Mouse (Mus musculus) frontal cortex, adult 2 months (tissue): ENCODE measurements around the gene Egfl8. TPM values are rescaled to one million over a fixed set of nuclear protein-coding genes. Genes with fewer than 3 reads are reported as not detected.

Experiments
- DNase-seq, 2 experiments: peaks; one replicate each; pipeline ENCODE4 v3.0.0; 2022; ENCODE audit warnings: low spot score in 1 of 2; ENCODE audit errors: extremely low spot score in 1 of 2
- polyA plus RNA-seq: library from polyadenylated mRNA; depleted of rRNA; stranded (reverse); fragments of >200 nt; gene quantifications from 2 replicates; pipeline ENCODE4 v1.2.3, GENCODE M21; 2012

Gene Egfl8
- polyA plus RNA-seq, 1 experiment, result 9.7 TPM

GRCm38 (mm10) chr17:34649106-34649864 lies 33.5 kb upstream of the Egfl8 start:
- DNase-seq, result no peak

- no peak for DNase-seq
Observed at GRCm38 (mm10) chr17:34648141-34648890, 32.5 kb upstream of the Egfl8 start.

DNA sequence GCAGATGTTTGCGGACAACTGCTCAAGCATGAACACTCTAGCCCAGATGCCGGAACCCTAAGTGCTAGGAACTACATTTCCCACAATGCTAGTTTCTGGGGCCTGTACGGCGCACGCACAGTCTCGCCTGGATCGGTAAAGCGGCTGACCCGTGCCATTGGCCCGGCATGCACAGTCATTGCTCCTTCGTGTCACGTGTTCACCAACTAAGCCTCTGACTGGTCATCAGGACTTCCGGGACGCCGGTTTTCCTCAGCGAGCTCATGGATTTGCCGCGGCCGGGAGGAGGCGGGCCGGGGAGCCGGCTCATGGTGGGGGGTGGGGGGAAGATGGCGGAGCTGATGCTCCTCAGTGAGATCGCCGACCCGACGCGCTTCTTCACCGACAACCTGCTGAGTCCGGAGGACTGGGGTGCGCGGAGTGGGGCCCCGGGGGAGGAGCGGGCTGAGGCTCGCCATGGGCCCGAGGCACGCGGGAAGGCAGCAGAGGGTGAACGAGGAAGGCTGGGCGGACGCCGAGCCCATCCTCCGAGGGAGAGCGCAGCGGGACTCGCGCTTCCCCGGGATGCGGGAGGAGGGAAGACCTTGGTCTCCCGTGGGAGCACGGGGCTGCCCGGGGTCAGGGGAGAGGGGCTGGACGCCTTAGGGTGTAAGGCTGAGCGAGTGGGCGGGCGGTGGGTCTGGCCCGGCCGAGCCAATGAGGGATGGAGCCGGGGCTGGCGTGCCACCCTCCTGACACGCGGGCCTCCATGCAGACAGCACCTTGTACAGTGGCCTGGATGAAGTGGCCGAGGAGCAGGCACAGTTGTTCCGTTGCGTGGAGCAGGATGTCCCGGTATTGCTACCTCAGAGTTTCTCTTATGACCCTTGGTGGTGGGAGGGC lies 31.4 kb upstream of the Egfl8 start, which contains the start of gene Atf6b:
Gene Atf6b, plus strand, starts transcription at position 241 of the 882 bp plus-strand sequence.
- DNase-seq, result peak; percentile 98

- no peak for DNase-seq
Observed at GRCm38 (mm10) chr17:34645831-34646511, 30.2 kb upstream of the Egfl8 start.

- DNase-seq, result no peak
Observed at GRCm38 (mm10) chr17:34645256-34645829, 29.6 kb upstream of the Egfl8 start.

DNA sequence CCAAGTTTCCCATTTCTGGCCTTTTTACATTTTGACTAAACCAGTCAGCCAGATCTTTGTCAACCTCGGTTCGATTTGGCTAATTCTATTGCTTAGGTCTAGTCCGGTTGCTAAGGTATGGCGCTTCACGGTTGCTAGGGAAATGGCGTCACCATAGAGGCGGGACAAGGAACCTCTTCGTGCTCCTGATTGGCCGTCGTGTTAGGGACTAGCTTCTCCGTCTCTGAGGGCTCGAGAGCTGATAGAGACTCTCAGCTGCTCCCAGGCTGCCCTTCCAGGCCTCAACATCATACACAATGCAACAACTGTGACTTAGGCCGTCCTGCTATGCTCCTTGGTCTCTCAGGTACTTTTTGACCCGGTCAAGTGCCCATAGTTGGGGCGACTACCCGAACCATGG lies 28.8 kb upstream of the Egfl8 start, which contains the start of gene Fkbpl:
Gene Fkbpl, plus strand, starts transcription at position 157 of the 400 bp plus-strand sequence.
- peak; percentile 97 to 99 for DNase-seq

- no peak for DNase-seq
Observed at GRCm38 (mm10) chr17:34643944-34644343, 28.2 kb upstream of the Egfl8 start.

DNA sequence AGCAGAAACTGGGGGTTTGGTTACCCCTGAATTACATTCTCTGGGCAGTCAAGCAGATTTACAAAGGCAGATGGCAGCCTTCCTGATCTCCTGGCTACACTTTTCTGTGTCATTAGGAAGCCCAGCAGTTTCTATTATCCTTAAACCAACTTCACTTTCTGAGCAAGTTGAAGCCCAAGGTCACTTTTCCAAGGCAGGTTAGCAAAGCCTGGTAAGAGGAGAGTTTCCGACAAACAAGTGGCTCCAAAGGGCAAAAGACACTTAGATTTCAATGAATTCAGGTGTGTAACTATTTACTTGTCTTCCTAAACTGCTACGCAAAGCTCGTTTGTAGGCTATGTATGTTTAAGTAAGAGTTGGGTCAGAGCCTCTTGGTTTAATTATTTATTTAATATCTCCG lies 27.6 kb upstream of the Egfl8 start:
- no peak for DNase-seq

- DNase-seq, result no peak
Observed at GRCm38 (mm10) chr17:34641945-34642344, 26.2 kb upstream of the Egfl8 start.

GRCm38 (mm10) chr17:34640778-34641601 lies 25.2 kb upstream of the Egfl8 start:
- no peak for DNase-seq

DNA sequence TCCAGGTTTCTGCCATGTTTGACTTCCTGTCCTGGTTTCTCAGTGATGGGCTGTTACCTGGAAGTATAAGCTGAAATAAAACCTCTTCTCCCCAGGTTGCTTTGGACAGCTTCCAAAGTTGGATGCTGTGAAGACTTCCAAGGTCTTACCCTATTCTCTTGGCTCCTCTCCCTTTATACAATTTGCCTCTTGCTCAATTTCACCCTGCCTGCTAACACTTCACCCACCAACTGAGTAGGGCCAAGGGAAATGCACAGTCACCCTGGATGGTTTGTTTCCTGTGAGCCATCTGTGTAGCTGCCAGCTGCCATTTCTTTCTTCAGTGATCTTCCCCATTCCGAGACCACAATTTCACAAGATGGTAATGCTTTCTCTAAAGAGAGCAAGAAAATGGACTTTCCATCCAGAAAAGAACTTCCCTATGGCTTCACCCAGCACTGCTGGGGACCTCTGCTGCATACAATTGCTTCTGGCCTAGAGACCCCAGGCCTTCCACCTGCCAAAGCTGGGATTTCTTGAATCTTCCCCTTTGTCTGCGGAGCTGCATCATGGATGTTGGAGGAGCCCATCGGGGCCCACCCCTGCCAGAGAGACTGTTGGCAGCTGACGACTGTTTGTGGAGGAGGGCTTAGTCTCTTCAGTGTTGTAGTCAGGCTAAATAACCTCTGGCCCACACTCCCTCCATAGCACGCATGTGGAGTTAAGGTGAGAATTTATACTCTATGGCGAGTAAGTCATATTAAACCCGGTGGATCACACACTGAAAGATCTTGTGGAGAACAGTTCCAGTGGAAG lies 23.9 kb upstream of the Egfl8 start:
- no peak for DNase-seq

- DNase-seq, result no peak
Observed at GRCm38 (mm10) chr17:34637459-34637858, 21.7 kb upstream of the Egfl8 start.

DNA sequence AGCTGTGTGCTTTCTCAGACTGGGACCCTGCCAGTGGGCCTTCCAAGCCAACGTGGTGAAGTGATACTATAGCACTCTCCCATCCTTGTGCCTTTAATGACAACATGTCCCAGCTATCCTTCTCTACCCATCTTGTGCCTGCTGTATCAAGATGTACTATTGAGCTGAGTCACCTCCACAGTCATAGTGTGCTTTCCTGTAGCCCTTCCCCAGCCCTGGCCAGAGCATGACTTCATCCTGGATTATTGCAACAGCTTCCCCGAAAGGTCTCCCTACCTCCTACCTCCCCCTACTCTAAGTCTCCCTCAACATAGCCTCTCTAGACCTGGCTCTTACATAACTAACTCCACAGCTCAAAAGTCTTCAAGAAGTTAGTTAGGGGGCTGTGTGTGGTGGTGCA lies 19.9 kb upstream of the Egfl8 start:
- DNase-seq, result no peak

DNA sequence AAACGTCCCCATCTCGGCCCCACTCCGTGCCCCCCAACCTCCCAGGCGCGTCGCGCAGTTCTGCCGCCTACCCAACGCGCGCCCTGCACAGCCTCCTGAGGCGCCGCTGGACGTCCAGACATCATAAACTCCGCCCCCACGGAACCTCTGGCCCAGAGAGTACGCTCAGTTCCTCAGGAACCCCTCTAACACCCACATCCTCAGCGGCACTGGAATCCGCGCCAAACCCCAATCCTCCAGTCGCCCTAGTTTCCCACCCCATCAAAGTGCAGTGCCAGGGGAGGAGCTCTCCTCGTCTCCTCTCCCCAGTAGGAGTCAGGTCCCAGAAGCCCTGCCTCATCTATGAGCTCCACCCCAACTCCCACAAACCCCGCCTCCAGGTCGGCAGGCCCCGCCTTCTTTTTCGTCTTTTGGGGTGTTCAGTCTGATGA lies 16.5 kb upstream of the Egfl8 start:
- peak; percentile 85 to 90 for DNase-seq

GRCm38 (mm10) chr17:34631647-34632046 lies 15.9 kb upstream of the Egfl8 start:
- DNase-seq, result no peak

DNA sequence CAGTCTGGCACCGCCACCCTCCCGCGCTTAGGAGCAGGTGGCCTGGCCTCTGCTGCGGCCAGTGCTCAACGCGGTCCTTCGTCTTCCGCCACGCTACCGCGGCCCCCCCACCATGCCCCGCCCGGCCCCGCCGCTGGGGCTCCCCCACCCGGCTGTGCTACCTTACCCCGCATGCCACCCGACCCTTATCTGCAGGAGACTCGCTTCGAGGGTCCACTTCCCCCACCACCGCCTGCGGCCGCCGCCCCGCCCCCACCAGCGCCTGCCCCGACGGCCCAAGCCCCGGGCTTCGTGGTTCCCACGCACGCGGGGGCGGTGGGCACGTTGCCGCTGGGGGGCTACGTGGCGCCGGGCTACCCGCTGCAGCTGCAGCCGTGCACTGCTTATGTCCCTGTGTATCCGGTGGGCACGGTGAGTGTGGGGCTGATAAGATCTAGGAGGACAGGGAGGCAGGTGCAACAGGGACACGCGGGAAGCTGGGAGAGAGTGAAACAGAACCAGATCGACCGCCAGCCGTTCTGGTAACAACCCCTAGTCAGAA lies 15.1 kb upstream of the Egfl8 start:
- no peak for DNase-seq

GRCm38 (mm10) chr17:34629796-34630603 lies 14.2 kb upstream of the Egfl8 start:
- DNase-seq, result no peak
